Mouse (Mus musculus) Patski (cell line): ENCODE measurements at regions not wholly inside any gene's neighbourhood (a gene's known extent, or its start where the extent isn't known, plus 50 kb on each side); places are given as distances from the start of the nearest gene placed in this dataset.

Experiments used
- ATAC-seq: fragments of 100-300 bp; one replicate; pipeline ENCODE4 v1.8.0; 2021
- CTCF ChIA-PET: fragments of 350-600 bp; sonication (Branson Sonifier 250); formaldehyde crosslinking; loops from one replicate; lab custom pipeline; 2022; ENCODE audit warnings: inconsistent platforms; lab: Charles Lee
- POLR2A ChIA-PET: fragments of 350-600 bp; sonication (Branson Sonifier 250); formaldehyde crosslinking; loops from one replicate; lab custom pipeline; 2022; ENCODE audit warnings: antibody characterized with exemption, inconsistent platforms; lab: Charles Lee
- DNase-seq: peaks from one replicate; pipeline ENCODE4 v3.0.0-alpha.2; 2011; ENCODE audit warnings: low read depth, low spot score
- H3K27me3 ChIP-seq: fragments of 371-371 bp; one replicate; pipeline ENCODE4 v1.5.1; 2021
- CTCF ChIP-seq: fragments of 100-300 bp; IDR thresholded peaks from one replicate; pipeline ENCODE4 v1.5.1; 2021
- in situ Hi-C: fragments of 300-500 bp; cut with MboI; formaldehyde crosslinking; loops from 3 replicates; pipeline ENCODE4 v1.11.1; 2018; ENCODE audit warnings: low pct_unique_long_range_greater_than_20kb, mixed read lengths

DNA sequence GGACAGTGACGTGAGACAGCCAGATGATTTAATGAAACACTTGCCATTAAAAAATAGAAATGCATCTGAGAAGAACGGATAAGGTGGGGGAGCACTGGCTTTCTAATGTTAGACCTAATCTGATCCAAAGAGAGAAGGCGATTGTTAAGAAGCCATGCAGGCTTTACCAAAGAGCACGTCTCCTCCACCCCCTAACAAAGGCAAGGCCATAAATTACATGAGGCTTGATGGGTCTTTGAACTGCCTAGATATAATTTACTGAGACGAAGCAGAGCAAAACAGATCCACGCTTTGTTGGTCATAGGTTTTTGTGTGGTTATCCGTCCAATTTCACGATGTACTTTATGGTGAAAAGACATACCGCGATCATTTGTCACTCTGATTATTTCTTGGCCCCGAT, 84.4 kb downstream of the Tspan8 start:
- POLR2A ChIA-PET = no interaction called here
- DNase-seq = no peak
- CTCF ChIA-PET = no interaction called here
- no peaks in the 10 kb centered on the region for H3K27me3 ChIP-seq
- no peak for ATAC-seq
- in situ Hi-C loops = no loop called here
- TF ChIP-seq CTCF = no peak

DNA sequence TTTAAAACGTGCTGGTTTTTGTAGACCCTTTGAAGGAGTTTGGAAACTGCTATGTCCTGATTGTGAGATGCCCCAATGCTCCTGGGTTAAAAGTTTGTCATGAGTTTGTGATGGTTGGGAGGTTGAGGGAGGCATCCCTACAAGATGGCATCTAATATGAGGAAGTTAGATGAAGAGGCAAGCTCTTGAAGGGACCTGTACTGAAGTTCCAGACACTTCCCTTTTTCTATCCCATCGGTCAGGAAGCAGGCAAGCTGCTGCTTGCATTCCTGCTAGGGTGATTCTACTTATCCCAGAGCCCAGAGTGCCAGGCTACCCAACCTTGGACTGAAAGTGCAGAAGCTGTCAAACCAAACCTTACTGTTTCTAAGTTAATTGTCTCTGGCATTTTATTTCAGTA, 86.4 kb downstream of the Tspan8 start:
- DNase-seq (no peak), ATAC-seq (no peak)
- ChIA-PET POLR2A (interaction anchor here (0.6 kb wide), 2 partner anchors 59 to 1849 kb away, joined by 3 to 4 read pairs; no protein-coding TSS in a partner anchor), CTCF (interaction anchor here (2.7 kb wide), 1 partner anchor 9 kb away, joined by 7 read pairs; no protein-coding TSS in a partner anchor)
- no peak for TF ChIP-seq CTCF
- in situ Hi-C loops = no loop called here
- no peaks in the 10 kb centered on the region for H3K27me3 ChIP-seq

DNA sequence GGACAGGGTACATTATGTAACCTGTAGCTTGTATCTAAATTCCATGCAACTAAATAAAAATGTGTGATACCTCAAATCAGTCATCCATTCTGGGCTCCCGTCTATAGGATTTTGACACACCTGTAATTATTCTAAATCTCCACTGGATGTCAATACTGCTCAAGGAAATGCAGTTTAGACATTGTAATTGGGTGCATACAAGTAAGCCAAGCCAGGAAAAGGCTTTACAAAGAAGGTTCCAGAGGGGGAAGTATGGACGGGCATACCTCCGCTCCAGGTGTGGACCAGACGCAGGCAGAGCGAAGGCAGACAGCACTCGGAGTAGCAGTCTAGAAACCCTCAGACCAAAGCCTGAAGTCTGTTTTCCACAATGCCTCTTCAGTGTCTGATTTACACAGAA, 97.0 kb upstream of the Ptprr start:
- no peak for DNase-seq
- H3K27me3 ChIP-seq = no peaks in the 10 kb centered on the region
- no peak for TF ChIP-seq CTCF
- in situ Hi-C loops = no loop called here
- ChIA-PET POLR2A (no interaction called here), CTCF (no interaction called here)
- ATAC-seq = no peak
